Mouse (Mus musculus): ENCODE measurements around the gene Ipmk.

The Ipmk gene

GRCm38 (mm10) chr10:71341290-71341689 lies 6.3 kb upstream of the Ipmk start:
- no peak for DNase-seq

GRCm38 (mm10) chr10:71342030-71342805 lies 5.3 kb upstream of the Ipmk start:
- DNase-seq = no peak

DNA sequence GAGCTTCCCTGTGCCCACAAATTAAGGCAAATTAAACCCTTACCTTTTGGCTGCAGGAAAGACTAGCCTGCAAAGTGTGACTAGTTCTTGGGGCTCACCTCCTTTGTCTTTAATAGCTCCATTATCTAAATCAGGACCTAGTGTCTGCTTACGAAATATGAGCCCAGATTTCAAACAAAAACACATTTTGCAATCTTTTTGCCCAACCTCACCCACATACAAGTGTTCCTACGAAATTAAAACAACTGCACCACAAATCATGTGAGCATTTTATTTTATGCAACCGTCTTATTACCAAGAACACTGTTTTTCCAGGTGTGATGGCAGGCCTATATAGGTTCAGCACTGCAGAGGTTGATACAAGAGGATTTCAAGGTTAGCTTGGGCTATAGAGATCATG lies 4.4 kb upstream of the Ipmk start:
- DNase-seq = no peak

- DNase-seq = no peak
These were observed 3.8 kb upstream of the Ipmk start for GRCm38 (mm10) chr10:71343567-71344265.

GRCm38 (mm10) chr10:71344579-71345143 lies 2.9 kb upstream of the Ipmk start, which contains the start of gene Cisd1:
Cisd1 (minus strand) TSS chr10:71344954.
- peak; percentile 86 to 88 for DNase-seq

GRCm38 (mm10) chr10:71346106-71346505 lies 1.5 kb upstream of the Ipmk start:
- no peak for DNase-seq

GRCm38 (mm10) chr10:71346722-71347508 lies 648 bp upstream of the Ipmk start:
- DNase-seq = no peak

DNA sequence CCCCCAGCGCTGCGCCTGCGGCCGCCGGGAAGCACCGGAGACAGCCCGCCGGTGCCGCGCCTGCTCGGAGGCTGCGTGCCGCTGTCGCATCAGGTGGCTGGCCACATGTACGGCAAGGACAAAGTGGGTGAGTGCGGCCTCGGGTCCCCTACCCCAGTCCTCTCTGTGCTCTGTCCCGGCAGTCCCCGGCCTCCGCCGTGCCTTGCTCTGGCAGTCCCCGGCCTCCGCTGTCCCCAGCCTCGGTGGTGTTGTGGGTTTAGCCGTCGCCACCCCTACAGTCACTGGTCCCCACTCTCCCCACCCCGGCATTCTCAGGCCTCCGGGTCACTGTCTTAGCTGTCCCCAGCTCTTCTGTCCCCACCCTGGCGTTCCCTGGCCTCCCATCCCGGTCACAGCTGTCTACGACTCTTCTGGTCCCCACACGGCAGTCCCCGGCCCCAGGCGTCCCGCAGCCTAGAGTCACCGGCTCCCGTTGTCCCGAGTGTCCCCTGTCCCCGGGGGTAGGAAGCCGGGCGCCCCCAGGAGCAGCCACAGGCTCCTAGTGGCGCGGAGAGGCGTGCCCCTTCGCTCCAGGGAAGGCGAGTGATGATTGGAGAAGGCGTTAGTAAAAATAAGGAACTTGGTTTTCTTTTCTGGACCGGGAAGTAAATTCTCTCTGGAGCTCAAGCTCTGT lies 537 bp downstream of the Ipmk start:
- no peak for DNase-seq

- no peak for DNase-seq
These were observed 1.2 kb downstream of the Ipmk start for GRCm38 (mm10) chr10:71348637-71349280.

- DNase-seq = no peak
These were observed 1.7 kb downstream of the Ipmk start for GRCm38 (mm10) chr10:71349290-71349689.

DNA sequence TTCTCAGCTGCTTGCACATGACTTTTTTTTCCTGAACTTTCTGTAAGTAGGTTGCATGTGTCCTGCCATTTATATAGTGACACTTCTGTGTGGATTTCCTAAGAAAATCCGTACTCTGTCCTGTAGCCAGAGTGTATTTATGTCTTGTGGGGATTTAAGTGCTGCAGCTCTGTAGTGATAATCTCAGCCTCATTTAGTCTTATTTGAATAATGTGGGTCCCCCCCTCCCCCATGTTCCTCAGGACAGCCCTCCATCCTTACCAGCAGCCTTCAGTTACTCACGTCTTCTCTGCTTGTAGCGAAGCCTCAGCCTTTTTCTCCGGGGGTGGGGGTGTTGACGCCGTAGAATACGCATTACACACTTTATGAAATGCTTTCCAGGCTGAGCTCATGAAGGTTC lies 3.7 kb downstream of the Ipmk start:
- DNase-seq = no peak

DNA sequence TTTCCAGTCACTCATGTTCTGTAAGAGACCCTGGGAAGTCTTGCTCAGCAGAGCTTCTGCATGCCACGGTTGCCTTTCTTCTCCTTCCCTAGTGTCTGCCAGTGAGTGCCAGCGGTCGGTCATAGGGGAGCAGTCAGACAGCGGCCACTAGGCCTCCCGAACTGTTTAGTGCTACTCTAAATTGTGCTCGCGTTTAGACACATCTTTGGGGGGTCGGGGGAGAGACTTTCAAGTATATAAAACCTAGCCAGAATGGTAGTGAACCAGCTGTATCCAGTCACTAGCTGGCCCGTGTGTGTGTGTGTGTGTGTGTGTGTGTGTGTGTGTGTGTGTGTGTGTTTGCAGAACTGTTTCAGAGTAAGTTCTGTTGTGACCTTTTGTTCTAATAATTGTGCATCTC lies 6.3 kb downstream of the Ipmk start:
- no peak for DNase-seq

GRCm38 (mm10) chr10:71354947-71355346 lies 7.4 kb downstream of the Ipmk start:
- no peak for DNase-seq

GRCm38 (mm10) chr10:71361044-71361443 lies 13.5 kb downstream of the Ipmk start:
- DNase-seq = no peak

- DNase-seq = no peak
These were observed 14.4 kb downstream of the Ipmk start for GRCm38 (mm10) chr10:71361836-71362562.

GRCm38 (mm10) chr10:71363440-71363839 lies 15.9 kb downstream of the Ipmk start:
- DNase-seq = no peak

GRCm38 (mm10) chr10:71363858-71364257 lies 16.3 kb downstream of the Ipmk start:
- no peak for DNase-seq

GRCm38 (mm10) chr10:71368128-71368940 lies 20.8 kb downstream of the Ipmk start:
- DNase-seq = no peak

DNA sequence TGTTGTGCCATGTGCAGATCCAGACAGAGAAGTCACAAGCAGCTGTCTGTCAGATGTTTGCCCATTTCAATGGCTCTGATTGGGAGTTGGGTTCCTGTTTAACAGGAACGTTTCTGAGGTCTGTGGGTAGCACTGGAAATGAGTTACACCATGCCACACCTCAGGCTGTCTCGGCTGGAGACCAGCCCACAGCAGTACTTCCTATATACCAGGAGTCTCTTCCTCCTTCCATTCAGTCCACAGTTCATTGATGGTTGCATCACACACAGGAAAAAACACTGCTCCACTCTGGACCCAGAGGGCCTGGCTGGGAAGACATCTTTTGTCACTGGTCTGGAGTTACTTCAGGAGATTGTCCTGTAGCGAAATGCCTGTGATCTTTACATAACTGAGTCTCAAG lies 21.9 kb downstream of the Ipmk start:
- DNase-seq = no peak

DNA sequence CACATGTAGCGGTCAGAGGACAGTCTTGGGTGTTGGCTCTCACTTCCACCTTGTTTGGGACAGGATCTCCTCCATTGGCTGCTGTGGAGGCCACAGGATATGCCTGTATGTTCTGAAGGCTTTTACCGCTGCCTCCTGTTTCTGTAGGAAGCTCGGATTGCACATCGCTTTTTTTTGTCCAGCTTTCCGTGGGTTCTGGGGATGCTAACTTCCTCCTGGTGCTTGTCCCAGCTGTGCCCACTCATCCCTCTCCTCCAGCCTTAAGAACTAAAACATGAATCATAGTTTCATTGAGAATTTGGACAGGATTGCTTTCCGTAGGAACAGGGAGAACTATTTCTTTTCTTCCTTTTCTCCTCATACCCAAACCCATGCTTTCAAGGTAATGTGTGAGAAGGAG lies 24.3 kb downstream of the Ipmk start:
- DNase-seq = no peak
